Mouse (Mus musculus): ENCODE measurements around the gene Adamts3. TPM values are rescaled to one million over a fixed set of nuclear protein-coding genes. Genes with fewer than 3 reads are reported as not detected.

Adamts3 gene
- 1 to 10 TPM in 1 of 4 experiments, under 1 TPM in 3; 0.53 to 1.5 (median 0.85) TPM for total RNA-seq (2022)

GRCm38 (mm10) chr5:89883051-89883907 lies at the start of gene Adamts3:
Gene Adamts3, minus strand, starts transcription at chr5:89883334.
- DNase-seq (ENCODE audit: low spot score in 2 of 2), result peak; percentile 4 to 37

GRCm38 (mm10) chr5:89931511-89931910 lies 48.4 kb upstream of the Adamts3 start:
- DNase-seq (ENCODE audit: low spot score in 2 of 2), result no peak

- no peak for DNase-seq (ENCODE audit: low spot score in 2 of 2)
Observed at GRCm38 (mm10) chr5:89912359-89912758, 29.2 kb upstream of the Adamts3 start.

GRCm38 (mm10) chr5:89911950-89912349 lies 28.8 kb upstream of the Adamts3 start:
- DNase-seq (ENCODE audit: low spot score in 2 of 2), result no peak

- DNase-seq (ENCODE audit: low spot score in 2 of 2), result no peak
Observed at GRCm38 (mm10) chr5:89911508-89911907, 28.4 kb upstream of the Adamts3 start.

GRCm38 (mm10) chr5:89906884-89907431 lies 23.8 kb upstream of the Adamts3 start:
- DNase-seq (ENCODE audit: low spot score in 2 of 2), result no peak

- DNase-seq (ENCODE audit: low spot score in 2 of 2), result no peak
Observed at GRCm38 (mm10) chr5:89901026-89901425, 17.9 kb upstream of the Adamts3 start.

GRCm38 (mm10) chr5:89897495-89897894 lies 14.4 kb upstream of the Adamts3 start:
- DNase-seq (ENCODE audit: low spot score in 2 of 2), result peak in 1 of 2 experiments; percentile 13

- DNase-seq (ENCODE audit: low spot score in 2 of 2), result no peak
Observed at GRCm38 (mm10) chr5:89895520-89895919, 12.4 kb upstream of the Adamts3 start.

- no peak for DNase-seq (ENCODE audit: low spot score in 2 of 2)
Observed at GRCm38 (mm10) chr5:89884991-89885390, 1.9 kb upstream of the Adamts3 start.

- no peak for DNase-seq (ENCODE audit: low spot score in 2 of 2)
Observed at GRCm38 (mm10) chr5:89883908-89884204, 722 bp upstream of the Adamts3 start.

GRCm38 (mm10) chr5:89882091-89882734 lies 921 bp downstream of the Adamts3 start:
- peak; percentile 9 to 24 for DNase-seq (ENCODE audit: low spot score in 2 of 2)

GRCm38 (mm10) chr5:89881425-89881824 lies 1.7 kb downstream of the Adamts3 start:
- DNase-seq (ENCODE audit: low spot score in 2 of 2), result no peak

GRCm38 (mm10) chr5:89878866-89879392 lies 4.2 kb downstream of the Adamts3 start:
- no peak for DNase-seq (ENCODE audit: low spot score in 2 of 2)

GRCm38 (mm10) chr5:89872661-89873060 lies 10.5 kb downstream of the Adamts3 start:
- DNase-seq (ENCODE audit: low spot score in 2 of 2), result no peak

GRCm38 (mm10) chr5:89859603-89860002 lies 23.5 kb downstream of the Adamts3 start:
- DNase-seq (ENCODE audit: low spot score in 2 of 2), result no peak

- DNase-seq (ENCODE audit: low spot score in 2 of 2), result no peak
Observed at GRCm38 (mm10) chr5:89858837-89859236, 24.3 kb downstream of the Adamts3 start.

- no peak for DNase-seq (ENCODE audit: low spot score in 2 of 2)
Observed at GRCm38 (mm10) chr5:89846551-89846950, 36.6 kb downstream of the Adamts3 start.

- DNase-seq (ENCODE audit: low spot score in 2 of 2), result peak; percentile 67 to 87
Observed at GRCm38 (mm10) chr5:89844354-89844753, 38.8 kb downstream of the Adamts3 start.

- DNase-seq (ENCODE audit: low spot score in 2 of 2), result no peak
Observed at GRCm38 (mm10) chr5:89843478-89843877, 39.7 kb downstream of the Adamts3 start.

GRCm38 (mm10) chr5:89839627-89840026 lies 43.5 kb downstream of the Adamts3 start:
- DNase-seq (ENCODE audit: low spot score in 2 of 2), result peak; percentile 9 to 20

- no peak for DNase-seq (ENCODE audit: low spot score in 2 of 2)
Observed at GRCm38 (mm10) chr5:89821175-89821574, 62.0 kb downstream of the Adamts3 start.

Measured in gastrocnemius, adult 8-10 months (tissue).